Mouse (Mus musculus): ENCODE data around the gene Tmsb15b2. TPM values are rescaled to one million over a fixed set of nuclear protein-coding genes. Genes with fewer than 3 reads are reported as not detected.
"Not testable (repeated sequence)": the region's sequence is repeated elsewhere in the genome, so short reads cannot be mapped to it uniquely, and the experiment has no call there.

Gene Tmsb15b2
- total and polyA plus RNA-seq, 2 experiments from 2014 or later: 59.5 to 69.2 TPM

GRCm38 (mm10) chrX:136959688-136960087, 15.6 kb downstream of the Tmsb15b2 start:
- no peak overlapping the region for H3K27ac ChIP-seq (ENCODE audit: low read depth, low read length)
- H3K9ac ChIP-seq (replicated peaks; ENCODE audit: low read length, poor library complexity, severe bottlenecking): no peak overlapping the region
- H3K9me3 ChIP-seq (ENCODE audit: low read length): no peaks in the 10 kb centered on the region
- ATAC-seq (ENCODE audit: low FRiP score): no peak
- peak; percentile 71 for TF ChIP-seq CTCF (IDR thresholded peaks at IDR 0.05)
- H3K4me2 ChIP-seq (ENCODE audit: low read depth, low read length, poor library complexity, severe bottlenecking): no peak overlapping the region
- no peaks in the 10 kb centered on the region for H3K36me3 ChIP-seq (ENCODE audit: insufficient read depth, low read length)
- no peaks in the 10 kb centered on the region for H3K4me1 ChIP-seq (ENCODE audit: insufficient read depth, low read length)
- WGBS: 37% methylated on average over 2 of the region's 2 CpGs
- H3K4me3 ChIP-seq (ENCODE audit: low read depth, low read length): no peak overlapping the region
- H3K27me3 ChIP-seq (ENCODE audit: insufficient read depth, low read length): no peaks in the 10 kb centered on the region
- peak; percentile 17 for DNase-seq (ENCODE audit: low spot score)

GRCm38 (mm10) chrX:136958300-136958699, 17.0 kb downstream of the Tmsb15b2 start:
- peak overlapping the region; percentile 19; the same call in 1 of the 2 replicates for H3K4me3 ChIP-seq (ENCODE audit: low read depth, low read length)
- not testable (repeated sequence) for H3K27me3 ChIP-seq (ENCODE audit: insufficient read depth, low read length); H3K9ac ChIP-seq (replicated peaks; ENCODE audit: low read length, poor library complexity, severe bottlenecking); H3K27ac ChIP-seq (ENCODE audit: low read depth, low read length); ATAC-seq (ENCODE audit: low FRiP score); H3K4me1 ChIP-seq (ENCODE audit: insufficient read depth, low read length); DNase-seq (ENCODE audit: low spot score); H3K36me3 ChIP-seq (ENCODE audit: insufficient read depth, low read length); H3K9me3 ChIP-seq (ENCODE audit: low read length)
- WGBS: 53% methylated on average over 5 of the region's 5 CpGs
- H3K4me2 ChIP-seq (ENCODE audit: low read depth, low read length, poor library complexity, severe bottlenecking): peak overlapping the region; percentile 20; the same call in 1 of the 2 replicates

GRCm38 (mm10) chrX:136957583-136958279, 17.6 kb downstream of the Tmsb15b2 start:
- Histone ChIP-seq H3K4me2 (ENCODE audit: low read depth, low read length, poor library complexity, severe bottlenecking) (peak overlapping the region; percentile 40), H3K4me3 (ENCODE audit: low read depth, low read length) (peak overlapping the region; percentile 36)
- not testable (repeated sequence) for H3K9me3 ChIP-seq (ENCODE audit: low read length); H3K27ac ChIP-seq (ENCODE audit: low read depth, low read length); H3K27me3 ChIP-seq (ENCODE audit: insufficient read depth, low read length); H3K36me3 ChIP-seq (ENCODE audit: insufficient read depth, low read length); H3K4me1 ChIP-seq (ENCODE audit: insufficient read depth, low read length); H3K9ac ChIP-seq (replicated peaks; ENCODE audit: low read length, poor library complexity, severe bottlenecking)
- ATAC-seq (ENCODE audit: low FRiP score) (peak; percentile 99), DNase-seq (ENCODE audit: low spot score) (peak; percentile 82)
- WGBS: 32% methylated on average over 13 of the region's 13 CpGs

GRCm38 (mm10) chrX:136937985-136938384, 37.3 kb downstream of the Tmsb15b2 start:
- WGBS: 55% methylated on average over 3 of the region's 3 CpGs
- no peaks in the 10 kb centered on the region for H3K4me1 ChIP-seq (ENCODE audit: insufficient read depth, low read length)
- H3K9me3 ChIP-seq (ENCODE audit: low read length): no peaks in the 10 kb centered on the region
- no peak overlapping the region for H3K4me3 ChIP-seq (ENCODE audit: low read depth, low read length)
- ATAC-seq (ENCODE audit: low FRiP score) (no peak), DNase-seq (ENCODE audit: low spot score) (no peak)
- H3K9ac ChIP-seq (replicated peaks; ENCODE audit: low read length, poor library complexity, severe bottlenecking): no peak overlapping the region
- no peak for TF ChIP-seq CTCF (IDR thresholded peaks at IDR 0.05)
- H3K27ac ChIP-seq (ENCODE audit: low read depth, low read length): no peak overlapping the region
- no peaks in the 10 kb centered on the region for H3K36me3 ChIP-seq (ENCODE audit: insufficient read depth, low read length)
- H3K27me3 ChIP-seq (ENCODE audit: insufficient read depth, low read length): no peaks in the 10 kb centered on the region
- no peak overlapping the region for H3K4me2 ChIP-seq (ENCODE audit: low read depth, low read length, poor library complexity, severe bottlenecking)

- no peaks in the 10 kb centered on the region for H3K27me3 ChIP-seq (ENCODE audit: insufficient read depth, low read length)
- WGBS: 91% methylated on average over 14 of the region's 14 CpGs
- ATAC-seq (ENCODE audit: low FRiP score): no peak
Observed at GRCm38 (mm10) chrX:136927031-136927430, 48.3 kb downstream of the Tmsb15b2 start, which contains the start of gene H2bfm. TSS of gene H2bfm (plus strand) at chrX:136927325.

GRCm38 (mm10) chrX:136925863-136926262, 49.4 kb downstream of the Tmsb15b2 start:
- ATAC-seq (ENCODE audit: low FRiP score) (no peak), DNase-seq (ENCODE audit: low spot score) (no peak)
- no peak for TF ChIP-seq CTCF (IDR thresholded peaks at IDR 0.05)
- Histone ChIP-seq H3K27me3 (ENCODE audit: insufficient read depth, low read length) (no peaks in the 10 kb centered on the region), H3K27ac (ENCODE audit: low read depth, low read length) (no peak overlapping the region), H3K9me3 (ENCODE audit: low read length) (peaks cover 10% of the 10 kb centered on the region; the same call in 1 of the 2 replicates), H3K9ac (replicated peaks; ENCODE audit: low read length, poor library complexity, severe bottlenecking) (no peak overlapping the region), H3K4me2 (ENCODE audit: low read depth, low read length, poor library complexity, severe bottlenecking) (no peak overlapping the region), H3K4me3 (ENCODE audit: low read depth, low read length) (no peak overlapping the region), H3K4me1 (ENCODE audit: insufficient read depth, low read length) (no peaks in the 10 kb centered on the region), H3K36me3 (ENCODE audit: insufficient read depth, low read length) (no peaks in the 10 kb centered on the region)

More at GRCm38 (mm10) chrX:136927031-136927430, 48.3 kb downstream of the Tmsb15b2 start, which contains the start of gene H2bfm:
- peaks cover 10% of the 10 kb centered on the region; the same call in 1 of the 2 replicates for H3K9me3 ChIP-seq (ENCODE audit: low read length)
- no peak for TF ChIP-seq CTCF (IDR thresholded peaks at IDR 0.05)
- DNase-seq (ENCODE audit: low spot score): no peak
- no peak within 1 kb of the TSS for H3K27ac ChIP-seq (ENCODE audit: low read depth, low read length)
- no peaks in the 10 kb centered on the region for H3K36me3 ChIP-seq (ENCODE audit: insufficient read depth, low read length)
- H3K4me1 ChIP-seq (ENCODE audit: insufficient read depth, low read length): no peaks in the 10 kb centered on the region
- no peak within 1 kb of the TSS for H3K9ac ChIP-seq (replicated peaks; ENCODE audit: low read length, poor library complexity, severe bottlenecking)
- no peak within 1 kb of the TSS for H3K4me2 ChIP-seq (ENCODE audit: low read depth, low read length, poor library complexity, severe bottlenecking)
- H3K4me3 ChIP-seq (ENCODE audit: low read depth, low read length): no peak within 1 kb of the TSS

Other genes starting within 250 kb of the Tmsb15b2 start
- gene Morf4l2, start 231.8 kb downstream of the Tmsb15b2 start, total RNA-seq (2014; rRNA removed): 355 and 449 TPM in 2 replicates
- 603 and 621 TPM in 2 replicates for gene Morf4l2, start 231.8 kb downstream of the Tmsb15b2 start, polyA plus RNA-seq (2015; fragmentation: Nextera tagmentation; extraction: Ambion mirVana)
- gene Glra4, start 195.4 kb downstream of the Tmsb15b2 start, total RNA-seq (2014; rRNA removed): 0.33 TPM in 1 of 2 replicates, not detected in the other
- gene Glra4, start 195.4 kb downstream of the Tmsb15b2 start, polyA plus RNA-seq (2015; fragmentation: Nextera tagmentation; extraction: Ambion mirVana): not detected in 2 replicates
- 17.7 and 23.3 TPM in 2 replicates for gene Plp1, start 152.8 kb downstream of the Tmsb15b2 start, total RNA-seq (2014; rRNA removed)
- gene Plp1, start 152.8 kb downstream of the Tmsb15b2 start, polyA plus RNA-seq (2015; fragmentation: Nextera tagmentation; extraction: Ambion mirVana): 10.2 and 13.5 TPM in 2 replicates
- gene Rab9b, start 106.7 kb downstream of the Tmsb15b2 start, total RNA-seq (2014; rRNA removed): 31.7 and 31.8 TPM in 2 replicates
- gene Rab9b, start 106.7 kb downstream of the Tmsb15b2 start, polyA plus RNA-seq (2015; fragmentation: Nextera tagmentation; extraction: Ambion mirVana): 17.1 and 22.3 TPM in 2 replicates
- not detected in 2 replicates for gene H2bfm, start 48.2 kb downstream of the Tmsb15b2 start, total RNA-seq (2014; rRNA removed)
- not detected in 2 replicates for gene H2bfm, start 48.2 kb downstream of the Tmsb15b2 start, polyA plus RNA-seq (2015; fragmentation: Nextera tagmentation; extraction: Ambion mirVana)
- 1.9 and 7.9 TPM in 2 replicates for gene Tmsb15l, start 1.4 kb upstream of the Tmsb15b2 start, total RNA-seq (2014; rRNA removed)
- gene Tmsb15l, start 1.4 kb upstream of the Tmsb15b2 start, polyA plus RNA-seq (2015; fragmentation: Nextera tagmentation; extraction: Ambion mirVana): 7.5 and 9.5 TPM in 2 replicates
- gene Tmsb15b1, start 1.4 kb upstream of the Tmsb15b2 start, total RNA-seq (2014; rRNA removed): 3.0 and 5.8 TPM in 2 replicates
- gene Tmsb15b1, start 1.4 kb upstream of the Tmsb15b2 start, polyA plus RNA-seq (2015; fragmentation: Nextera tagmentation; extraction: Ambion mirVana): 34.5 and 41.2 TPM in 2 replicates
- 196 and 224 TPM in 2 replicates for gene Zcchc18, start 17.7 kb upstream of the Tmsb15b2 start, total RNA-seq (2014; rRNA removed)
- gene Zcchc18, start 17.7 kb upstream of the Tmsb15b2 start, polyA plus RNA-seq (2015; fragmentation: Nextera tagmentation; extraction: Ambion mirVana): 602 and 631 TPM in 2 replicates
- 17.6 and 20.6 TPM in 2 replicates for gene Slc25a53, start 62.8 kb upstream of the Tmsb15b2 start, total RNA-seq (2014; rRNA removed)
- 11.1 and 12.6 TPM in 2 replicates for gene Slc25a53, start 62.8 kb upstream of the Tmsb15b2 start, polyA plus RNA-seq (2015; fragmentation: Nextera tagmentation; extraction: Ambion mirVana)
- gene Fam199x, start 74.1 kb upstream of the Tmsb15b2 start, total RNA-seq (2014; rRNA removed): 14.8 and 16.3 TPM in 2 replicates
- 6.7 and 8.8 TPM in 2 replicates for gene Fam199x, start 74.1 kb upstream of the Tmsb15b2 start, polyA plus RNA-seq (2015; fragmentation: Nextera tagmentation; extraction: Ambion mirVana)
- not detected in 2 replicates for gene Esx1, start 146.6 kb upstream of the Tmsb15b2 start, total RNA-seq (2014; rRNA removed)
- not detected in 2 replicates for gene Esx1, start 146.6 kb upstream of the Tmsb15b2 start, polyA plus RNA-seq (2015; fragmentation: Nextera tagmentation; extraction: Ambion mirVana)

Measured in midbrain, postnatal 0 days (tissue).